In the genomic region with DNA sequence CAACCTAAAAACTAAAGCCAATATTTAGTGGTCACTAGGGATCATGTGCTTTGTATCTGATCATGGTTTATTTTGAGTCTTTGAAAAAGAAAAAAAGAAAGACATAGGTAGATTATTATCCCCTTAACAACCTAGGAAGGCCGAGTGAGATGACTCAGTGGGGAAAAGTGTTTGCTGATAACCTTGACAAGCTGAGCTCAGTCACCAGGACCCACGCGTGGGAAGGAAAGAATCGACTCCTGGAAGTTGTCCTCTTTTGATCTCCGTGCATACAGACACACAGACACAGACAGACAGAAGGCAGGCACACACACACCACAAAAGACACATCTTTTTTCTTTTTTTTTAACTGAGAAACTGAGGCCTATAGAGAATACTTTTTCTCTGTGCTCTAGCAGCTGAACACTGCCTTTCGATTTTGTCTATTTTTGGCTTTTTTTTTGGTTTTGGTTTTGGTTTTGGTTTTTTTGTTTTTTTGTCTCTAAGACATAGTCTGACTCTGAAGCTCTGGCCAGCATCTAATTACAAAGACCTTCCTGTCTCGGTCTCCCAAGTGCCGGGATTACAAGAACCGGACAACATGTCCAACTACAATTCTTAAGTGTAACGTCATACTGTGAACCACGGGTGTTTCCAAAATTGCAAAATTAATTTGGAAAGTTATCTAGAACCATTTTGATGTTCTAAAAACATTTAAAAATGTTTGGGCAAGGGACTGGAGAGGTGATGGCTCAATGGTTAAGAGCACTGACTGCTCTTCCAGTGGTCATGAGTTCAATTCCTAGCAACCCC, we compare ENCODE assay signal across 19 mouse cellular contexts. TPM values are rescaled to one million over a fixed set of nuclear protein-coding genes. Genes with fewer than 3 reads are reported as not detected.
A peak's percentile ranks its signal among the peaks of the same experiment; 100 is the strongest.
DNase-seq lines count a peak whose midpoint lies in the region; ATAC-seq and TF ChIP-seq lines count a peak whose summit lies in the region.
"Had no signal": no experiment of that assay in that cellular context is flagged by ENCODE, and none has a peak within 500 bp of the region (broad histone marks: within the 10 kb centered on the region; RNA-seq: fewer than 3 reads in every experiment).

No protein-coding gene starts in this region.

- 0 out of 2 replicates have a peak overlapping the region, but pooled peaks have one; percentile 24 for H3K27ac ChIP-seq in kidney, adult 2 months (ENCODE audit: insufficient read depth, low read depth, low read length)
- no peak overlapping the region for H3K27ac ChIP-seq in kidney, embryonic 14.5 days (ENCODE audit: low read depth, low read length)
- H3K27ac ChIP-seq in bone marrow macrophage, adult 2 months (ENCODE audit: insufficient read depth, low read depth, low read length), result peak overlapping the region; percentile 37
- H3K27ac ChIP-seq: forebrain, embryonic 12.5 days; liver, embryonic 14.5 days; neural tube, embryonic 12.5 days had no signal

- WGBS in kidney, adult 2 months, result 69% methylated on average over 11 of the region's 11 CpGs
- 83% methylated on average over 11 of the region's 11 CpGs for WGBS in kidney, embryonic 14.5 days

- no peak overlapping the region for H3K9ac ChIP-seq in kidney, embryonic 14.5 days (ENCODE audit: low read depth, low read length)
- H3K9ac ChIP-seq: forebrain, embryonic 12.5 days; liver, embryonic 14.5 days; neural tube, embryonic 12.5 days had no signal

- TF ChIP-seq CTCF in kidney, adult 2 months (conservative IDR thresholded peaks at IDR 0.05; ENCODE audit: insufficient read depth, insufficient read length, low read depth, low read length), result no peak
- no peak for TF ChIP-seq CTCF in bone marrow macrophage, adult 2 months (IDR thresholded peaks at IDR 0.05; ENCODE audit: low read depth, low read length)

- no peaks in the 10 kb centered on the region for H3K27me3 ChIP-seq in kidney, adult 2 months (replicated peaks; ENCODE audit: control insufficient read depth, insufficient read depth, low read length)
- H3K27me3 ChIP-seq in kidney, embryonic 14.5 days (ENCODE audit: control insufficient read depth, insufficient read depth, low read length), result no peaks in the 10 kb centered on the region
- H3K27me3 ChIP-seq: forebrain, embryonic 12.5 days; neural tube, embryonic 12.5 days had no signal

- peaks cover 3% of the 10 kb centered on the region; the same call in 1 of the 2 replicates for H3K4me1 ChIP-seq in kidney, adult 2 months (ENCODE audit: control insufficient read depth, insufficient read depth, low read length)
- no peaks in the 10 kb centered on the region for H3K4me1 ChIP-seq in kidney, embryonic 14.5 days (ENCODE audit: control insufficient read depth, insufficient read depth, low read length)
- peaks cover 25% of the 10 kb centered on the region for H3K4me1 ChIP-seq in bone marrow macrophage, adult 2 months (ENCODE audit: control insufficient read depth, insufficient read depth, low read length)
- H3K4me1 ChIP-seq: neural tube, embryonic 12.5 days had no signal

- no peak for DNase-seq in kidney, adult 2 months
- peak; percentile 25 to 41 for DNase-seq in B cell, adult 2 months
- DNase-seq in gastrocnemius, postnatal 36 days, result no peak
- no peak for DNase-seq in lung, postnatal 36 days
- no peak for DNase-seq in left cerebral cortex, postnatal 4 days
- DNase-seq: cerebellum, adult 9-10 months; kidney, adult 9 months; kidney, postnatal 36 days; right cerebral cortex, adult 18-20 months; spleen, adult 18-20 months; thymus, postnatal 14 days had no signal

- no peaks in the 10 kb centered on the region for H3K9me3 ChIP-seq in kidney, embryonic 14.5 days (ENCODE audit: control insufficient read depth, low read length)
- H3K9me3 ChIP-seq: forebrain, embryonic 12.5 days; G1E; neural tube, embryonic 12.5 days had no signal

- H3K4me3 ChIP-seq in kidney, adult 2 months (ENCODE audit: insufficient read depth, low read depth, low read length), result no peak overlapping the region
- no peak overlapping the region for H3K4me3 ChIP-seq in kidney, embryonic 14.5 days (ENCODE audit: low read length)
- peak overlapping the region; percentile 27 for H3K4me3 ChIP-seq in bone marrow macrophage, adult 2 months (ENCODE audit: insufficient read depth, low read length)
- H3K4me3 ChIP-seq: forebrain, embryonic 12.5 days; neural tube, embryonic 12.5 days had no signal

- no peak for ATAC-seq in kidney, embryonic 14.5 days (ENCODE audit: low FRiP score, low TSS enrichment)
- peak; percentile 54 for ATAC-seq in monocyte, adult 5-6 weeks (replicated peaks; ENCODE audit: insufficient number of reproducible peaks, low FRiP score, low TSS enrichment, poor library complexity, severe bottlenecking)
- ATAC-seq: midbrain, embryonic 16.5 days had no signal

- TF ChIP-seq POLR2A in kidney, adult 2 months (IDR thresholded peaks at IDR 0.05; ENCODE audit: low read depth, low read length), result no peak
- TF ChIP-seq POLR2A in bone marrow macrophage, adult 2 months (IDR thresholded peaks at IDR 0.05; ENCODE audit: borderline replicate concordance, low read depth, low read length), result no peak

- H3K4me2 ChIP-seq in kidney, embryonic 14.5 days (replicated peaks; ENCODE audit: low read depth, low read length), result no peak overlapping the region
- H3K4me2 ChIP-seq: forebrain, embryonic 12.5 days; neural tube, embryonic 12.5 days had no signal

- no peaks in the 10 kb centered on the region for H3K36me3 ChIP-seq in kidney, adult 2 months (ENCODE audit: control insufficient read depth, insufficient read depth, low read length)
- H3K36me3 ChIP-seq in kidney, embryonic 14.5 days (ENCODE audit: control insufficient read depth, insufficient read depth, low read length), result no peaks in the 10 kb centered on the region
- H3K36me3 ChIP-seq: forebrain, embryonic 12.5 days; G1E; neural tube, embryonic 12.5 days had no signal

- intact Hi-C loops in gastrocnemius, postnatal 36 days (cut with DNase I), result no loop called here
- intact Hi-C loops in left cerebral cortex, postnatal 4 days (cut with DNase I), result no loop called here

RNA-seq across cellular contexts. Expression of a gene that starts 16.0 kb away (rescaled TPM):
- 58.0 and 59.5 TPM in 2 replicates for polyA plus RNA-seq in kidney, adult 2 months (2012; rRNA removed)
- 57.1 and 67.6 TPM in 2 replicates for polyA plus RNA-seq in kidney, embryonic 14.5 days (2014; fragmentation: Nextera tagmentation; extraction: Ambion mirVana)
- 266 and 269 TPM in 2 replicates for polyA plus RNA-seq in bone marrow macrophage, adult 2 months (2012; ENCODE audit: insufficient read depth, insufficient read length, missing spikeins)
- total RNA-seq in monocyte, adult 5-6 weeks (2017), result 147 to 253 TPM (median 230 TPM) in 3 replicates
- 10 to 100 TPM; 33.2 to 40.3 TPM for total RNA-seq in gastrocnemius, postnatal 36 days (2021)
- total RNA-seq in left cerebral cortex, postnatal 4 days (2021), result 1 to 10 TPM; 8.8 to 9.2 TPM

Comparison
In these comparisons a context has a peak if more than half of its experiments do, and no peak if none do; other contexts are left out.
1. DNase-seq: peak in B cell, adult 2 months (2 of 2); none in kidney, adult 2 months (single experiment), gastrocnemius, postnatal 36 days (0 of 2), lung, postnatal 36 days (single experiment) and left cerebral cortex, postnatal 4 days (single experiment).